Mouse (Mus musculus) urinary bladder, postnatal 36 days (tissue): ENCODE data around the gene Sdc4.

ENCODE experiments used
- DNase-seq, 2 experiments: peaks; one replicate each; pipeline ENCODE4 v3.0.0; 2022; ENCODE audit warnings: low spot score in 2 of 2, mixed read lengths in 1 of 2

The Sdc4 gene

DNA sequence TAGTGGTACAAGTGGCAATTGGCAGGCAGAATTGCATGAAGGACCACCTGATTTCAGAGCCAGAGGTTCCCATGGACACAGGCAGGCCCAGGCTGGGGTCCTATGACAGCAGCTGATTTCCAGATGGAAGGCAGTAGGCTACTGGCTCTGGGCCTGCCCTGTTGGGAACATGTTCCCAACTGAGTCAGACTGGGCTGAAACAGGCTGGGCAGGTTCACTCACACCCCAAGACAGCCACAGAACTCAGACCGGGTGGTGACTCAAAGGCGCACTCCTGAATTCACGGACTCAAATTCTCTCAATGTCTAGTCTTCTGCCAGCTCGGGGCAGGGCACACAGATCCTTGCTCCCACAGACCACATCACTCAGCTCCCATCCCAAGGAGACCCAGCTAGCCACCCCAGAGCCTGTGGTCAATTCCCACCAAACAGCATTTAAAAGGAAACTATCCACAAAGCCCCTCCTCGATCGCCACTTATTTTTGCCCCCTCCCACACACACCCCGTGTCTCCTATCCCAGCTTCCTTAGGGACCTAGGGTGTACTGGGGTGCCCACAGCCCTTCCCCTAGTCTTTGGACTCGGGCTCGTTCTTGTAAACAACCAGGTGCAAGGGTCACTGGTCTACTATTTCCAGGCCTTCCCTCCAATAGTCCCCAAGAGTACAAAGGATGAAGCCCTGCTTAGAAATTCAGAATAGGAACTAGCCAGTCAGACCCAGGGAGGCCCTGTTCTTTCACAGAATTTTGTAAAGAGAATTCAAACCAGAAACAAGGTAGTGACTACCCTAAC is 11.8 kb downstream of the Sdc4 start:
- peak in 1 of 2 experiments; percentile 72 for DNase-seq

DNA sequence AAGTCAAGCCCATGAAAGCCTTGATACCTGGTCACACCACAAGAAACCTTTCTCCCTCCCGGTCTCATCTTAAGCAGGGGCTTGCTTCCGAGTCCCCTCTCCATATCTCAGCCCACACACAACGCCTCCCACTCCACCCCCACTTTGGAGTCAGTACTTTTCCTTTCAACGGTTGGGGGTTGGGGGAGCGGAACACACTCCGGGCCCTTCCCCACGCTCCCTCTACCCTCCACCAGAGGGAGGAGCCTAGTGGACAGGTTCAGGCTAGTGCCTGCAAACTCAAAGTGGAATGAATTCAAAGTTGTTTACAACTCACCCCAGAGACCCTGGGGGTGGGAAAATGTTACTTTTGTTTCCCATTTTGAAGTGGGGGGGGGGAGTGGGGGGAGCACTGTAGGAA is 13.0 kb downstream of the Sdc4 start:
- peak in 1 of 2 experiments; percentile 55 for DNase-seq

- no peak for DNase-seq
These were observed 13.6 kb downstream of the Sdc4 start for GRCm38 (mm10) chr2:164429881-164430615.

- no peak for DNase-seq
These were observed 15.2 kb downstream of the Sdc4 start for GRCm38 (mm10) chr2:164428451-164428850.

- DNase-seq: no peak
These were observed 16.7 kb downstream of the Sdc4 start for GRCm38 (mm10) chr2:164426952-164427351.

DNA sequence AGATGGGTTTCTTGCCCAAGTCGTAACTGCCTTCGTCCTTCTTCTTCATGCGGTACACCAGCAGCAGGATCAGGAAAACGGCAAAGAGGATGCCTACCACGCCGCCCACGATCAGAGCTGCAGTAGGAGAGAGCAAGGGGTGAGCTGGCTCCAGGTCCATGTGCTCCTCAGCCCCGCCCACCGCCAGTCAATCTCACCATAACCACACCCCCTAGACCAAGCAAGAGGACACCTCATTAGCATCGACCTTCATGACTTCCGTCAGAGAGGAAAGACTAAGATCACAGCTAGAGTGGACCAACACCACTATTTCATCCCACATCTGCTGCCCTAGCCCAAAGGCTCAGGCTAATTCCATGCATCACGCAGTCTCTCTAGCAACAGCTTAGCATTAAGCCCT is 17.6 kb downstream of the Sdc4 start:
- no peak for DNase-seq

GRCm38 (mm10) chr2:164425401-164425800 is 18.3 kb downstream of the Sdc4 start:
- no peak for DNase-seq

DNA sequence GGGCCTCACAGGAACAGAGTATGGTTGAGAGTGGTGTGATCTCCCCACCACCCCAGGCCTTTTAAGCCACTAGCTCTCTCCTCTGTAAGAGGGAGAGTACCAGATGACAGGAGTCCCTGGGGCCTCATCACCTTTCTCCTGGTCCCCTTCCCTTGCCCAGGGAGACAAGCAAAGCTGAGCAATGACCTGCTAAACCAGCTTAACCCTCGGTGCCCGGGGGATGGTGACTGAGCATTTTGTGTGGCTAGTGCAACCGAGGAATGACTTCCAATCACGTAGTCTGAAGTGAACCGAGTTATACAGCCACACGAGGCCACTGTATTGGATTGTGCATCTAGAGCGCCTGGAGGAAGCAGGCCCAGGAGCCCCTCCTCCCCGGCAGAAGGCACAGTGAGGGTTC is 19.3 kb downstream of the Sdc4 start:
- DNase-seq: no peak

- DNase-seq: peak in 1 of 2 experiments; percentile 52
These were observed 20.2 kb downstream of the Sdc4 start for GRCm38 (mm10) chr2:164423464-164423863.

DNA sequence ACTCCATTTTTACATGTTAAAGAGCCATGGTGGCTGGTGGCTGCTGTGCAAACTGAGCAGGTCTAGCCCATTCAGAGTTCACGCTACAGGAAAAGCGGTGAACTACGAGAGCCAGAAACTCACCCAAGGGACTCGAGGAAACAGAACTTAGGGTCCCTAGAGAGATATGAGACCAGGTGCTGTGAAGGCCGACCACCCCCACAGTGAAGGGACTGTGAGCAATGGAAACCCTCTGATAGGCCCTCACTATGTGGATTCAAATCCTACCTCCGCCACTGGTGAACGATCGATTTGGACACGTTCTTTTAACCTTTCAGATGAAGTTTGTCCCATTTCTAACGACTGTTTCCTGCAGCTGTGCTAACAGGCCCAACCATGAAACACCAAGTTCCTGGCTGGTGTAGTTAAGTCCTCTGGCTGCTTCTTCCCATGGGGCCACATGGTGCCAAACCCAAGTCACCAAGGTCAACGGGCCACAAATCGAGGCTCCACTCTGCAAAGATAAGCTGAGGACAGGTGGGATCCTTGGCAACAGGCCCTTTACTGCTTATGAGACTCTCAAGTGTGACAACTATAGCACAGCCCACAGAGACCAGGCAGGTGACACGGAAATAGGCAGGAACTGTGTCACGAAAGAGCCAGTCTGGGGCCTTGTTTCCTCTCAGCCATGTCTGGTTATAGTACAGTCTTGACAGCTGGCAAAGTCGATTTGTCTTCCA is 20.9 kb downstream of the Sdc4 start:
- DNase-seq: no peak

DNA sequence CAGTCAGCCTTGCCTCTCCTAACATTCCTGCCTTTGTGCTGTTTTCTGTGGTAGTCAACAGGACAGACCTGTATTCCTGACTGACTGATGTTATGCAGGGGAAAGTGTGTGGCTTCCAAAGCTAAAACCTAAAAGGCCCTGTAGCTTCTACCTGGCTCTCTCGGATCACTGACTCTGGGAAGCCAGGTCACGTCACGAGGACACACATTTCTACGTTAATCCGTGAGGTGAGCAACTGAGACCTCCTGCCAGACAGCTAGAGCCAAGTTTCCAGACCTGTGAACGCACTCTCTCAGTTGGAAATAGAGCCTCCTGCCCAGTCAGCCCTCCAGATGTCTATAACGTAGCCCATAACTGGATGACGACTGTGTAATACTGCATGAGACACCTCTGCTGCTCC is 21.7 kb downstream of the Sdc4 start:
- no peak for DNase-seq

- no peak for DNase-seq
These were observed 22.4 kb downstream of the Sdc4 start for GRCm38 (mm10) chr2:164421306-164421705.

DNA sequence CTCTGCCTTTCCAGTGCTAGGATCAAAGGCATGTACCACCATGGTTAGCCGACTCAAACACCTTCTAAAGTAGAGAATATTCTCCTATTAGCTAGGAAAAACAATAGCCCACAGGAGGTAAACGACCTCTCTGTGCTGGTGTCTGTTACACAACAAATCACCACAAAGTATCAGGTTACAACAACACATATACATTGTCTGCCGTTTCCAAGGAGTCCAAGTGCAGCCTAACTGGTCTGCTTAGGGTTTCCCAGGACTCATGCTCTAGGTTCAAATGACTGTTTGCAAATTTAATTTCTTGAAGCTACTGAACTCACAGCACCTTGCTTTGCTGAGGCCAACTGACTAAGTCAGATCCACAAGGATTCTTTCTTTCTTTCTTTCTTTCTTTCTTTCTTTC is 24.2 kb downstream of the Sdc4 start:
- no peak for DNase-seq

DNA sequence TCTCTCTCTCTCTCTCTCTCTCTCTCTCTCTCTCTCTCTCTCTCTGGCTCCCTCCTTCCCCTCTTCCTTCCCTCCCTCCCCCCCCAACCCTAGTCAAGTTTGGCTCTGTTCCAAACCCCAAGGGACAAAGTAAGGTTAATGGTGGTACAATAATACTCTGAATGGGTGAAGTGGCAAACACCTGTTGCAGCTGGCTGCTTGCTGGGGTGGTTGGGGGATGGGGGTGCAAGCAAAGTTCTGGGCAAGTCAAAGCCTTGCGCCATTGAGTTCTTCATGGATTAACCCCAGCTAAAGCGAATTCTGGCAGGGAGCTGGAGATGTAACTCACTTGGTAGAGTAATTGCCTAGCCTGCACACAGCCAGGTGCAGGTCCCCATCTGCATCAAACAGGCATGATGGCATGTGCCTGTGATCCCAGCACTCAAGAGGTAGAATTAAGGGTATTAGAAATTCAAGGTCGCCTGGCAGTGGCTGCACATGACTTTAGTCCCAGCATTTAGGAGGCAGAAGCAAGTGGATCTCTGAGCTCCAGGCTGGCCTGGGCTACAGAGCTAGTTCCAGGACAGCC is 25.3 kb downstream of the Sdc4 start:
- no peak for DNase-seq

- no peak for DNase-seq
These were observed 26.5 kb downstream of the Sdc4 start for GRCm38 (mm10) chr2:164417198-164417597.

DNA sequence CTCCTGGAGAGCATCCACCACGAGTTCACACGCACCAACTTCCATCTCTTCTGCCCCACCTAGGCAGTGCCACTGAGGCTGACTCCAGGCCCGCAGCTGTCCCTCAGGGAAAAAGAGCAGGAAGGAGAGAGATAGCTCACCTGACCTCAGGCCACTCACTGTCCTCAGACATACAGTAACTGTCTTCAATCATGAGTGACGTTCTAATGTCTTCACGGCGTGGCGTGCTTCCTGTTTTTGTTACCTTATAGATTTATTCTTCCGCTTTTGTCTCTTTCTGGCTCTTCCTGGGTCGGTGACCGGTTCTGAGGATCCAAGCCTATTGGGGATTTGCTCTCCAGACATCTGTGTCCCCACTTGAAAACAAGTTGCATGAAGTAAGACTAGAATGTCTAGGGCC is 29.1 kb downstream of the Sdc4 start:
- DNase-seq: no peak

DNA sequence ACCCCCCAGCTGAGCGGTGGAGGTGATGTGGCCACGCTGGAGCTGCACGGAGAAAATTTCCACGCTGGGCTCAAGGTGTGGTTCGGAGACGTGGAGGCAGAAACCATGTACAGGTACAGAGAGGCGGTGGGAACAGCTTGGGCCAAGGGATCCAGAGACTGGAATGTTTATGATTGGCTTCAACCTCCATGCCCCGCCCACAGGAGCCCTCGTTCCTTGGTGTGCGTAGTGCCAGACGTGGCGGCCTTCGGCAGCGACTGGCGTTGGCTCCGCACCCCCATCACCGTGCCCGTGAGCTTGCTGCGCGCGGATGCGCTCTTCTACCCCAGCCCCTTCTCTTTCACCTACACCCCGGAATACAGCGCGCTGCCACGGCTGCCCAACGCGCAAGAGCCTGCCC is 29.5 kb downstream of the Sdc4 start:
- DNase-seq: no peak

- peak in 1 of 2 experiments; percentile 68 for DNase-seq
These were observed 36.0 kb downstream of the Sdc4 start for GRCm38 (mm10) chr2:164407708-164408107.

DNA sequence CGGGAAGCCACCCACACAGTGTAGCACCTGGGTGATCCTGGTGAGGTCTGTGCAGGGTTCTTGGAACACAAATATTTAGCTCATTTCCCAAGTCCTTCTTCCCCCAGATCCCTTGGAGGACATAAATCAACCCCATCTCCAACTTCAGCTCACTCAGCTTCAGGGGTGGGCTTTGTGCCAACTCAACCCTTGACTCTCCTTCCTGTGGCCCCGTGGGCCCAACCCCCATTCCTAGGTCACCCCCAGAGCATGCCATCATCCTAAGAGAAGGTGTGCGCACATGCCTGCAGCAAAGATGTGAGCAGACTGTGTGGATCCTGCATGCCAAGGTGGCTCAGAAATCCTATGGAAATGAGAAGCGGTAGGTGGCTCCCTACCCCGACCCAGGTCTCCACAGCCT is 38.2 kb downstream of the Sdc4 start:
- no peak for DNase-seq

- no peak for DNase-seq
These were observed 38.6 kb downstream of the Sdc4 start, which contains the start of gene Matn4 for GRCm38 (mm10) chr2:164405060-164405459. TSS of gene Matn4 (minus strand) at chr2:164405160.

GRCm38 (mm10) chr2:164404082-164404990 is 39.4 kb downstream of the Sdc4 start:
- peak in 1 of 2 experiments; percentile 45 for DNase-seq
